ENCODE assay signal across 19 mouse cellular contexts in the genomic region with DNA sequence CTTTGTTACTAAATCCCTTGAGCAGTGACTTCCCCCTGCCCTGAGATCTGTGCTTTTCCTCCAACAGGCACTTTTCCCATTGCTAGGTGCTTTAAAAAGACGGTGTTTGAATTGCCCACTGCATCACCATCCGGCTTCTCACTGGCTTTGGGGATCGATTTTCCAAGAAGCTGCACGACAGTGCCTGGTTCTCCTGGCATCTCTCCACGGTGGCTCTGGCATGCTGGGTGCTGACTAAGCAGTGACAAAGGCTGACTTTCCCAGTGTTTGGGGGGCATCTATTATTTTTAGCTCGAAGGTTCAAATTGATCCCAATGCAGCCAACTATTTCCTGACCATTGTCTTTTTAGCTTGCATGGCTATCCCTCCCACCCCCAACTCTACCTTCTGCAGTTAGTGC. TPM values are rescaled to one million over a fixed set of nuclear protein-coding genes. Genes with fewer than 3 reads are reported as not detected.
DNase-seq lines count a peak whose midpoint lies in the region; ATAC-seq and TF ChIP-seq lines count a peak whose summit lies in the region.
"Had no signal": no experiment of that assay in that cellular context is flagged by ENCODE, and none has a peak within 500 bp of the region (broad histone marks: within the 10 kb centered on the region; RNA-seq: fewer than 3 reads in every experiment).

No protein-coding gene starts in this region.

- ATAC-seq in liver, embryonic 11.5 days (replicated peaks; ENCODE audit: low FRiP score) = no peak
- ATAC-seq: intestine, postnatal 0 days had no signal

- H3K9me3 ChIP-seq in liver, embryonic 11.5 days (ENCODE audit: control insufficient read depth, low read length) = no peaks in the 10 kb centered on the region
- H3K9me3 ChIP-seq: heart, embryonic 15.5 days; hindbrain, embryonic 12.5 days; neural tube, embryonic 15.5 days had no signal

- H3K79me2 ChIP-seq in liver, adult 2 months (ENCODE audit: control insufficient read depth, insufficient read depth, low read length) = no peaks in the 10 kb centered on the region

- no peaks in the 10 kb centered on the region for H3K36me3 ChIP-seq in liver, adult 2 months (ENCODE audit: control insufficient read depth, insufficient read depth, low read length)
- H3K36me3 ChIP-seq in liver, embryonic 11.5 days (ENCODE audit: control insufficient read depth, insufficient read depth, low read length) = no peaks in the 10 kb centered on the region
- H3K36me3 ChIP-seq: heart, embryonic 15.5 days; hindbrain, embryonic 12.5 days; liver, embryonic 13.5 days had no signal

- H3K27ac ChIP-seq in liver, adult 2 months (replicated peaks; ENCODE audit: insufficient read depth, low read depth, low read length) = no peak overlapping the region
- no peak overlapping the region for H3K27ac ChIP-seq in liver, embryonic 11.5 days (ENCODE audit: low read depth, low read length)
- H3K27ac ChIP-seq: heart, embryonic 15.5 days; hindbrain, embryonic 12.5 days; liver, embryonic 13.5 days; neural tube, embryonic 15.5 days had no signal

- no peak overlapping the region for H3K9ac ChIP-seq in liver, adult 2 months (ENCODE audit: low read depth, low read length)
- H3K9ac ChIP-seq in liver, embryonic 11.5 days (ENCODE audit: low read depth, low read length) = no peak overlapping the region
- H3K9ac ChIP-seq: heart, embryonic 15.5 days; hindbrain, embryonic 12.5 days; liver, embryonic 13.5 days; neural tube, embryonic 15.5 days had no signal

- no peak for TF ChIP-seq POLR2A in liver, adult 2 months (IDR thresholded peaks at IDR 0.05; ENCODE audit: extremely low read depth, insufficient read depth, low read length)

- H3K4me2 ChIP-seq in liver, embryonic 11.5 days = no peak overlapping the region
- H3K4me2 ChIP-seq: heart, embryonic 15.5 days; hindbrain, embryonic 12.5 days; liver, embryonic 13.5 days; neural tube, embryonic 15.5 days had no signal

- H3K4me1 ChIP-seq in liver, adult 2 months (ENCODE audit: control insufficient read depth, insufficient read depth, low read length) = no peaks in the 10 kb centered on the region
- no peaks in the 10 kb centered on the region for H3K4me1 ChIP-seq in liver, embryonic 11.5 days (replicated peaks; ENCODE audit: control insufficient read depth, insufficient read depth, low read length)
- H3K4me1 ChIP-seq: liver, embryonic 13.5 days had no signal

- 25% methylated on average over 6 of the region's 6 CpGs for WGBS in liver, adult 2 months
- whole genome bisulfite sequencing in liver, embryonic 11.5 days = 58% methylated on average over 6 of the region's 6 CpGs

- no peak for TF ChIP-seq CTCF in liver, adult 2 months (IDR thresholded peaks at IDR 0.05; ENCODE audit: low read depth, low read length)

- peak; percentile 17 for DNase-seq in adrenal gland, adult 2 months
- DNase-seq in adrenal gland, adult (ENCODE audit: inconsistent age in 2 of 2, low spot score in 1 of 2) = no peak
- peak; percentile 18 to 21 for DNase-seq in frontal cortex, postnatal 36 days (ENCODE audit: low spot score in 2 of 2)
- DNase-seq in frontal cortex, postnatal 25 days (ENCODE audit: low spot score in 2 of 2) = no peak
- peak; percentile 20 for DNase-seq in liver, adult 2 months (ENCODE audit: extremely low read depth, low read depth, low spot score)
- no peak for DNase-seq in liver, embryonic 11.5 days (ENCODE audit: low spot score)
- DNase-seq in cerebellum, postnatal 14 days = peak; percentile 74 to 81
- DNase-seq in heart, postnatal 4 days = no peak
- DNase-seq: embryo, embryonic 11 days; heart, adult 18-20 months; kidney, postnatal 10 days; liver, embryonic 13.5 days; lung, postnatal 10 days; thymus, postnatal 36 days had no signal

- H3K27me3 ChIP-seq in liver, adult 2 months (ENCODE audit: control insufficient read depth, insufficient read depth, low read length) = no peaks in the 10 kb centered on the region
- no peaks in the 10 kb centered on the region for H3K27me3 ChIP-seq in liver, embryonic 11.5 days (replicated peaks; ENCODE audit: control insufficient read depth, insufficient read depth, low read length)
- H3K27me3 ChIP-seq: heart, embryonic 15.5 days; hindbrain, embryonic 12.5 days; liver, embryonic 13.5 days; neural tube, embryonic 15.5 days had no signal

- H3K4me3 ChIP-seq in liver, adult 2 months (ENCODE audit: insufficient read depth, low read depth, low read length) = no peak overlapping the region
- no peak overlapping the region for H3K4me3 ChIP-seq in liver, embryonic 11.5 days (ENCODE audit: low read depth, low read length)
- H3K4me3 ChIP-seq: heart, embryonic 15.5 days; hindbrain, embryonic 12.5 days; liver, embryonic 13.5 days; neural tube, embryonic 15.5 days had no signal

RNA-seq across cellular contexts. Expression of a gene that starts 58.4 kb away (rescaled TPM):
- total RNA-seq in adrenal gland, adult 2 months (2021) = under 1 TPM; 0.55 to 0.63 TPM
- 0.04 and 0.10 TPM in 2 replicates for polyA plus RNA-seq in adrenal gland, adult 2 months (2012; rRNA removed)
- under 0.01 TPM in 1 of 2 replicates, not detected in the other for total RNA-seq in liver, adult 2 months (2014; rRNA removed)
- polyA plus RNA-seq in liver, adult 2 months (2012; rRNA removed) = not detected in 2 replicates
- polyA plus RNA-seq in liver, embryonic 11.5 days (2014; fragmentation: Nextera tagmentation; extraction: Ambion mirVana) = 0.09 and 0.33 TPM in 2 replicates
- total RNA-seq in heart, postnatal 4 days (2021) = under 1 TPM; 0.07 to 0.16 TPM
- total RNA-seq: megakaryocyte-erythroid progenitor cell, adult 5-6 weeks had no signal

Comparison
In these comparisons a context has a peak if more than half of its experiments do, and no peak if none do; other contexts are left out.
1. DNase-seq: peak in adrenal gland, adult 2 months (single experiment), frontal cortex, postnatal 36 days (2 of 2), liver, adult 2 months (single experiment) and cerebellum, postnatal 14 days (2 of 2); none in adrenal gland, adult (0 of 2), frontal cortex, postnatal 25 days (0 of 2), liver, embryonic 11.5 days (single experiment) and heart, postnatal 4 days (single experiment).